Mouse (Mus musculus) kidney, adult 8-10 months (tissue): ENCODE data around the gene Vmn1r80.
"Not testable (repeated sequence)": the region's sequence is repeated elsewhere in the genome, so short reads cannot be mapped to it uniquely, and the experiment has no call there.

Experiments
- DNase-seq, 2 experiments: peaks; one replicate each; pipeline ENCODE4 v3.0.0; 2022

The Vmn1r80 gene

DNA sequence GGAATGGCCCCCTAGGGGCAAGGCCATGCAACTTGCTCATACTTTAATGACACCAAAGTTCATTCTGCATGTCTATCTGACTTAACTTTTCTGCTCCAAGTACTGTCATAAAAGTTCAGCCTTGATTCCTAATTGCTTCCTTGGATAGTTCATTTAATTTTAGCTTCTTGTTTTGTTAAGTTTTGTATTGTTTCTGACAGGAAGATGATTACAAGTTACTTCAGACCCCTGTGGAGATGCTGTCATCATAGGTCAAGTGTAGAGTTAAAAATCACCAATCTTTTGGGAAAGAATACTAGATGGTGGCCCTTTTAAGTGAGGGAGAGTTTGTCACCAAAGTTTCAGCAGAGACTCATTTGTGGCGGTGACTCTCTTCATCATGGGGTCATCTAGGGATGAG lies at the start of gene Vmn1r80:
Gene Vmn1r80 (plus strand): TSS at position 301 of the 400 bp plus-strand sequence.
- DNase-seq: peak; percentile 1 to 20

- no peak for DNase-seq
Observed at GRCm38 (mm10) chr7:12149957-12150356, 39.1 kb upstream of the Vmn1r80 start, which contains the start of gene Vmn1r78. Vmn1r78 (plus strand) TSS chr7:12150257.

DNA sequence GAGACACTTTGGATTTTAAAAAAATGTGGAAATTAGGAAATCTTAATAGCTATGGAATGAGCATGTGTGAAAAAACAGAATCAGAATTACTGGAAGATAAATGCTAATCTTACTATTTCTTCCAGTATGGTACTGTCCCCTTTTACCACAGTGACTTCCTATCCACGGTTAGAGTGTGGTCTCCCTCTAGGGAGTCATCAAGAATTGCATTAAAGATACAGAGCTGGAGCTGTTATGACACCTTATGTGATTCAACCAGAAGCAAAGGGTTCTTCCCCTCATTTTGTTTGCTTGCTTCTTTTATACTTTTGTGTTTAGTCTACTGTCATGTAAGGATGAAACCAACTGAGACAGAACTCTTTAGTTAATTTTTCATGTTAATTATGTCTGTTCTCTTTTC lies 32.6 kb upstream of the Vmn1r80 start:
- DNase-seq: not testable (repeated sequence)

GRCm38 (mm10) chr7:12170979-12171378 lies 18.1 kb upstream of the Vmn1r80 start, which contains the start of gene Vmn1r79:
Vmn1r79 (plus strand) TSS chr7:12171279.
- DNase-seq: not testable (repeated sequence)

DNA sequence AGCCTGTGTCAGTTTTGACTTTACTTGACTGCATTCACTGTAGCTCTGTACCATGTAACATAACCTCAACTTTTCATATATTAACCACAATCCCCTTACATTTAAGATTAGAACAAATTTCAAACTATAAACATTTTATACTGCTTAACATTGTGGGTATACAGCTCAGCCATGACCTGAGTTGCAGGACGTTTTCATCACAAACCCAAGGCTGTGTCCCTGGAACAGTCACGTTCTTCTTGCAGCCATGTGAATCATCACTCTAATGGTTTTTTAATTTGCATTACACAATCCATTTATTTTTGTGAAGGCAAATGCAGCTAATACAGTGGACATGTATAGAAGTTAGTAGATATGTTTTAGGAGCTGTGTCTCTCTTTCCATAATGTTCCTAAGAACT lies 16.2 kb upstream of the Vmn1r80 start:
- DNase-seq: not testable (repeated sequence)

GRCm38 (mm10) chr7:12204141-12204540 lies 15.1 kb downstream of the Vmn1r80 start:
- DNase-seq: no peak
